Mouse (Mus musculus): ENCODE data around the gene Edn2. TPM values are rescaled to one million over a fixed set of nuclear protein-coding genes. Genes with fewer than 3 reads are reported as not detected.

Edn2 gene
- polyA plus RNA-seq, 1 experiment from 2014 or later: 0.14 TPM

- H3K4me1 ChIP-seq (ENCODE audit: control insufficient read depth, insufficient read depth, low read length): no peaks in the 10 kb centered on the region
- H3K27me3 ChIP-seq (ENCODE audit: control insufficient read depth, insufficient read depth, low read length): no peaks in the 10 kb centered on the region
- 30% methylated on average over 5 of the region's 5 CpGs for WGBS
- H3K27ac ChIP-seq (replicated peaks; ENCODE audit: low read depth, low read length): no peak overlapping the region
- no peaks in the 10 kb centered on the region for H3K36me3 ChIP-seq (replicated peaks; ENCODE audit: control insufficient read depth, insufficient read depth, low read depth, low read length)
- H3K9me3 ChIP-seq (replicated peaks; ENCODE audit: control insufficient read depth, low read length): no peaks in the 10 kb centered on the region
- peak; percentile 72 for DNase-seq (ENCODE audit: low spot score)
- no peak for ATAC-seq (replicated peaks; ENCODE audit: insufficient number of reproducible peaks, low FRiP score, low TSS enrichment, low read depth)
- no peak overlapping the region for H3K9ac ChIP-seq (replicated peaks; ENCODE audit: low read length)
- no peak overlapping the region for H3K4me2 ChIP-seq (ENCODE audit: low read depth, low read length)
- H3K4me3 ChIP-seq (ENCODE audit: low read depth, low read length): no peak overlapping the region
These were observed 23.5 kb downstream of the Edn2 start for GRCm38 (mm10) chr4:120184374-120184991.

- ATAC-seq (replicated peaks; ENCODE audit: insufficient number of reproducible peaks, low FRiP score, low TSS enrichment, low read depth) (no peak), DNase-seq (ENCODE audit: low spot score) (no peak)
- Histone ChIP-seq H3K36me3 (replicated peaks; ENCODE audit: control insufficient read depth, insufficient read depth, low read depth, low read length) (no peaks in the 10 kb centered on the region), H3K4me3 (ENCODE audit: low read depth, low read length) (no peak overlapping the region), H3K4me1 (ENCODE audit: control insufficient read depth, insufficient read depth, low read length) (no peaks in the 10 kb centered on the region), H3K27me3 (ENCODE audit: control insufficient read depth, insufficient read depth, low read length) (no peaks in the 10 kb centered on the region), H3K9me3 (replicated peaks; ENCODE audit: control insufficient read depth, low read length) (no peaks in the 10 kb centered on the region), H3K27ac (replicated peaks; ENCODE audit: low read depth, low read length) (no peak overlapping the region), H3K4me2 (ENCODE audit: low read depth, low read length) (no peak overlapping the region), H3K9ac (replicated peaks; ENCODE audit: low read length) (no peak overlapping the region)
- WGBS: 87% methylated on average over 1 of the region's 1 CpGs
These were observed 25.4 kb downstream of the Edn2 start for GRCm38 (mm10) chr4:120186441-120186840.

- WGBS: 0% methylated on average over 4 of the region's 4 CpGs
- Histone ChIP-seq H3K9ac (replicated peaks; ENCODE audit: low read length) (no peak overlapping the region), H3K4me3 (ENCODE audit: low read depth, low read length) (no peak overlapping the region), H3K36me3 (replicated peaks; ENCODE audit: control insufficient read depth, insufficient read depth, low read depth, low read length) (no peaks in the 10 kb centered on the region), H3K27me3 (ENCODE audit: control insufficient read depth, insufficient read depth, low read length) (no peaks in the 10 kb centered on the region), H3K4me1 (ENCODE audit: control insufficient read depth, insufficient read depth, low read length) (no peaks in the 10 kb centered on the region), H3K9me3 (replicated peaks; ENCODE audit: control insufficient read depth, low read length) (no peaks in the 10 kb centered on the region), H3K27ac (replicated peaks; ENCODE audit: low read depth, low read length) (no peak overlapping the region), H3K4me2 (ENCODE audit: low read depth, low read length) (no peak overlapping the region)
- DNase-seq (ENCODE audit: low spot score) (peak; percentile 50), ATAC-seq (replicated peaks; ENCODE audit: insufficient number of reproducible peaks, low FRiP score, low TSS enrichment, low read depth) (no peak)
These were observed 25.9 kb downstream of the Edn2 start for GRCm38 (mm10) chr4:120186934-120187333.

GRCm38 (mm10) chr4:120188204-120188603, 27.2 kb downstream of the Edn2 start:
- Histone ChIP-seq H3K9me3 (replicated peaks; ENCODE audit: control insufficient read depth, low read length) (no peaks in the 10 kb centered on the region), H3K36me3 (replicated peaks; ENCODE audit: control insufficient read depth, insufficient read depth, low read depth, low read length) (no peaks in the 10 kb centered on the region), H3K4me3 (ENCODE audit: low read depth, low read length) (no peak overlapping the region), H3K4me2 (ENCODE audit: low read depth, low read length) (no peak overlapping the region), H3K9ac (replicated peaks; ENCODE audit: low read length) (no peak overlapping the region), H3K4me1 (ENCODE audit: control insufficient read depth, insufficient read depth, low read length) (no peaks in the 10 kb centered on the region), H3K27me3 (ENCODE audit: control insufficient read depth, insufficient read depth, low read length) (no peaks in the 10 kb centered on the region), H3K27ac (replicated peaks; ENCODE audit: low read depth, low read length) (no peak overlapping the region)
- no peak for DNase-seq (ENCODE audit: low spot score)
- ATAC-seq (replicated peaks; ENCODE audit: insufficient number of reproducible peaks, low FRiP score, low TSS enrichment, low read depth): no peak
- 90% methylated on average over 6 of the region's 6 CpGs for WGBS

GRCm38 (mm10) chr4:120188651-120189161, 27.7 kb downstream of the Edn2 start:
- Histone ChIP-seq H3K9ac (replicated peaks; ENCODE audit: low read length) (no peak overlapping the region), H3K36me3 (replicated peaks; ENCODE audit: control insufficient read depth, insufficient read depth, low read depth, low read length) (no peaks in the 10 kb centered on the region), H3K27me3 (ENCODE audit: control insufficient read depth, insufficient read depth, low read length) (no peaks in the 10 kb centered on the region), H3K9me3 (replicated peaks; ENCODE audit: control insufficient read depth, low read length) (no peaks in the 10 kb centered on the region), H3K4me1 (ENCODE audit: control insufficient read depth, insufficient read depth, low read length) (no peaks in the 10 kb centered on the region), H3K27ac (replicated peaks; ENCODE audit: low read depth, low read length) (no peak overlapping the region), H3K4me3 (ENCODE audit: low read depth, low read length) (no peak overlapping the region), H3K4me2 (ENCODE audit: low read depth, low read length) (no peak overlapping the region)
- WGBS: 83% methylated on average over 10 of the region's 10 CpGs
- DNase-seq (ENCODE audit: low spot score) (no peak), ATAC-seq (replicated peaks; ENCODE audit: insufficient number of reproducible peaks, low FRiP score, low TSS enrichment, low read depth) (no peak)

GRCm38 (mm10) chr4:120189941-120190340, 28.9 kb downstream of the Edn2 start:
- Histone ChIP-seq H3K4me2 (ENCODE audit: low read depth, low read length) (no peak overlapping the region), H3K27ac (replicated peaks; ENCODE audit: low read depth, low read length) (no peak overlapping the region), H3K36me3 (replicated peaks; ENCODE audit: control insufficient read depth, insufficient read depth, low read depth, low read length) (no peaks in the 10 kb centered on the region), H3K9me3 (replicated peaks; ENCODE audit: control insufficient read depth, low read length) (no peaks in the 10 kb centered on the region), H3K4me3 (ENCODE audit: low read depth, low read length) (no peak overlapping the region), H3K4me1 (ENCODE audit: control insufficient read depth, insufficient read depth, low read length) (no peaks in the 10 kb centered on the region), H3K9ac (replicated peaks; ENCODE audit: low read length) (no peak overlapping the region), H3K27me3 (ENCODE audit: control insufficient read depth, insufficient read depth, low read length) (no peaks in the 10 kb centered on the region)
- 9% methylated on average over 2 of the region's 2 CpGs for WGBS
- DNase-seq (ENCODE audit: low spot score) (no peak), ATAC-seq (replicated peaks; ENCODE audit: insufficient number of reproducible peaks, low FRiP score, low TSS enrichment, low read depth) (0 out of 2 replicates have a peak, but pooled peaks have one; percentile 37)

GRCm38 (mm10) chr4:120191987-120192386, 31.0 kb downstream of the Edn2 start:
- no peak for DNase-seq (ENCODE audit: low spot score)

GRCm38 (mm10) chr4:120194026-120194425, 33.0 kb downstream of the Edn2 start:
- no peak overlapping the region for H3K4me2 ChIP-seq (ENCODE audit: low read depth, low read length)
- H3K4me3 ChIP-seq (ENCODE audit: low read depth, low read length): no peak overlapping the region
- H3K9ac ChIP-seq (replicated peaks; ENCODE audit: low read length): no peak overlapping the region
- no peaks in the 10 kb centered on the region for H3K36me3 ChIP-seq (replicated peaks; ENCODE audit: control insufficient read depth, insufficient read depth, low read depth, low read length)
- H3K9me3 ChIP-seq (replicated peaks; ENCODE audit: control insufficient read depth, low read length): no peaks in the 10 kb centered on the region
- no peaks in the 10 kb centered on the region for H3K4me1 ChIP-seq (ENCODE audit: control insufficient read depth, insufficient read depth, low read length)
- no peak for ATAC-seq (replicated peaks; ENCODE audit: insufficient number of reproducible peaks, low FRiP score, low TSS enrichment, low read depth)
- no peaks in the 10 kb centered on the region for H3K27me3 ChIP-seq (ENCODE audit: control insufficient read depth, insufficient read depth, low read length)
- no peak overlapping the region for H3K27ac ChIP-seq (replicated peaks; ENCODE audit: low read depth, low read length)
- DNase-seq (ENCODE audit: low spot score): no peak
- 88% methylated on average over 5 of the region's 5 CpGs for WGBS

More at GRCm38 (mm10) chr4:120191987-120192386, 31.0 kb downstream of the Edn2 start:
- H3K9ac ChIP-seq (replicated peaks; ENCODE audit: low read length): no peak overlapping the region
- H3K4me2 ChIP-seq (ENCODE audit: low read depth, low read length): no peak overlapping the region
- no peak overlapping the region for H3K27ac ChIP-seq (replicated peaks; ENCODE audit: low read depth, low read length)
- WGBS: 82% methylated on average over 2 of the region's 2 CpGs
- no peaks in the 10 kb centered on the region for H3K27me3 ChIP-seq (ENCODE audit: control insufficient read depth, insufficient read depth, low read length)
- no peaks in the 10 kb centered on the region for H3K36me3 ChIP-seq (replicated peaks; ENCODE audit: control insufficient read depth, insufficient read depth, low read depth, low read length)
- H3K4me1 ChIP-seq (ENCODE audit: control insufficient read depth, insufficient read depth, low read length): no peaks in the 10 kb centered on the region
- ATAC-seq (replicated peaks; ENCODE audit: insufficient number of reproducible peaks, low FRiP score, low TSS enrichment, low read depth): no peak
- no peaks in the 10 kb centered on the region for H3K9me3 ChIP-seq (replicated peaks; ENCODE audit: control insufficient read depth, low read length)
- H3K4me3 ChIP-seq (ENCODE audit: low read depth, low read length): no peak overlapping the region
